Mouse (Mus musculus) fat pad, adult 2 months (tissue): ENCODE data around the gene Gm3676.
"Not testable (repeated sequence)": the region's sequence is repeated elsewhere in the genome, so short reads cannot be mapped to it uniquely, and the experiment has no call there.

Experiments used
- DNase-seq: peaks from one replicate; pipeline ENCODE4 v3.0.0-alpha.2; 2011; ENCODE audit warnings: low read depth, low spot score; ENCODE audit errors: extremely low read depth

Gm3676 gene

DNA sequence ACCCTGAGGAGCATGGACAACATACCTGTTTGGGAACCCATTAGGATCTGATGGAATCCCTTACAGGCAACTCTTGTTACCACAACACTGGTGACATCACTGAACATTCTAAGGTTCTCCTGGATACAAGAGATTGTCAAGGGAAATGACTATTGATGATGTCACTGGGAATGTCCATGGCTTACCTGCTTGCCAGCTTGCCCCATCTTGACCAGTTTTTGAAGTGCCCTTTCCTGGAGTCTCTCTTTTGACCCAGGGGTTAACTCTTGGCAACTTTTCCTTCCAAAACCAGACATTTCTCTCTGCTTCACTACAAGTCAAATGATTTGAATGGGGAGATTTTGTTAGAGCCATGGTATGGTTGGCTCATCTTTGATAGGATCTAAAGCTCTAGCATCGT lies at the start of gene Gm3676:
TSS of gene Gm3676 (minus strand) at position 101 of the 400 bp plus-strand sequence.
- DNase-seq = not testable (repeated sequence)

DNA sequence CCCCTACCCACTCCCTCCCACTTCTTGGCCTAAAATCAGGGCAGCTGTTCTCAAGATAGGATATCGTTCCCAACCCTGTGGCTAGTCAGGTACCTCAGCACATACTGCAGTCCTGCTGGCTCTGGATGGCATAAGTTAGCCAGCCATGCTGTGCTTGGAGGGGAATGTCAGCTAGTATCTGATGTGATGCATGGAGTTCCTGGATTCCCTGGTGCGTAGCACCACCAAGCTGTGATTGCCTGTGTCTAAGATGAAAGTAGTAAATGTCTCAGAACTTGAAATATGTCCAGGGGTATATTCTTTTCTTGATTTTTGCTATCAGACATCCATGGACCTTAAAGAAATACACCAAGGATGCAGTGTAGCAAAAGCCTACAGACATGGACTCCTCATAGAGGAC lies 1.9 kb upstream of the Gm3676 start:
- not testable (repeated sequence) for DNase-seq

DNA sequence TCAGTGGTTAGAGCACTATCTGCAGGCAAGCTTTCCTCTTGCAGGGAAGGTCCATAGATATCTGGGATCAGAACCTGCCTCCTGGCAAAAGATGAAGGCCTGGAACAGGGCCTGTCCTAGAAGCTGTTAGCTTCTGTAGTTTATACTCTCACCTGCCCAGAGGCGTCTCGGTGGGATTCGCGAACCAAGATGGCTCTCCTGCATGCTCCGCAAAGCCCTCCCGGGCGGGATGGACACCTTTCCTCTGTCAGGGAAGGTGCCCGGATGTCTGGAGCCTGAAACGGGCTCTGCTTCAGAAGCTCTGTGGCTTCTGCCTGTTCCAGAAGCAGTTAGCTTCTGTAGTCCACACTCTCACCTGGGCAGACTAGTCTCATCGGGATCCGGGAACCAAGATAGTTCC lies 16.1 kb downstream of the Gm3676 start:
- DNase-seq = not testable (repeated sequence)

- not testable (repeated sequence) for DNase-seq
Measured at GRCm38 (mm10) chr14:41624512-41624911, 21.8 kb downstream of the Gm3676 start, which contains the start of gene Gm3072. TSS of gene Gm3072 (minus strand) at chr14:41624612.

DNA sequence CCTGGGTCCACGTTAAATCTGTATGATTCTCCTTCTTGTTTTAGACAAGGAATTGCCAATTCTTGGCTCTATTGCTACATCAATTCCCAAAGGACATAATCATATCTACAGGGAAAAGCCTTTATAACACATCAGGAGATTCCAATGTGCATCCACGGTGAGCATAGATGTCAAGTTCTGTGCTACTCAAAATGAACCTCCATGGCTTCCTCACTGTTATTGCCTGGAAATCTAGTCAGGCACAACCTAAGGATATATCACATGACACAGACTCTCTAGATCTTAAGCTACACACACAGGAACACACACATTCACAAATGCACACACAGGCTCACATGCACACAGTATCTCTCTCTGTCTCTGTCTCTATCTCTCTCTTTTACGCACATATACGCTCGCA lies 23.8 kb downstream of the Gm3676 start:
- not testable (repeated sequence) for DNase-seq

DNA sequence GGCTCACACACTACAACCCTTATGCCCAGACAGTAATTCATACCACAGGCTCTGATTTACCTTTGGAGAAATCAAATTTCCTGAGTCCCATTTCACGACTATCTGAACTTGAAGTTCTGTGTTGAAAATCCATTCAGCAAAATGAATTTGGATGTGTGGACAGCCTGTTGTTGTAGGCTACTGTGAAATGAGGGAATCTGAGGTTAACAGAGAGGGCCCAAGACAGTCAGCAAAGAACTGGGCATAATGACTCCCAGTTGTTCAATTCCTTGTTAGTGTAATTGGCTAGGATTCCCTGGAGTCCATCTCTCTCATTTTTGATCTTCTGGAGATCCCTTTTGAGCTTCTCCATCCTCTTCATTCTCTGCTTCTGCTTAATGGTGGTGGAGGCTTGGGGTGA lies 35.6 kb downstream of the Gm3676 start:
- DNase-seq = not testable (repeated sequence)

DNA sequence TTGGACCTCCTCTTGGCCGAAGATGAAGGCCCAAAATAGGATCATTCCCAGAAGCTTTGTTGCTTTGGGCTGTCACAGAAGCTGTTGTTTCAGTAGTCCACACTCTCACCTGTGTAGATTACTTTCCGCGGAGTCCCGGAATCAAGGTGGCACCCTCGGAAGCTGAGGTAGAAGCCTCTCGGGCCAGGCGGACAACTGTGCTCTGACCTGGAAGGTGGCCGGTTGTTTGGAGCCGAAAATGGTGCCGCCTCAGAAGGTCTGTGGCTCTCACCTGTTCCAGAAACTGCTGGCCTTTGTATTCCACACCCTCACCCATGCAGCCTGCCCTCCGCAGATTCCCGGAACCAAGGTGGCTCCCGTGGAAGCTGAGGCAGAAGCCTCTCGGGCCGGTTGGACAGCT lies 45.4 kb downstream of the Gm3676 start:
- not testable (repeated sequence) for DNase-seq
